Mouse (Mus musculus) brain, embryonic 14.5 days (tissue): ENCODE results near the gene Spock2.

Experiments
- CTCF ChIP-seq: fragments of 200-500 bp; IDR thresholded peaks from 2 replicates; pipeline ENCODE4 v1.5.1; 2012; ENCODE audit warnings: inconsistent platforms, mild to moderate bottlenecking, moderate library complexity, borderline replicate concordance; ENCODE audit not compliant: insufficient read depth, insufficient read length; ENCODE audit errors: extremely low read depth
- POLR2A ChIP-seq: fragments of 200-500 bp; IDR thresholded peaks from 2 replicates; pipeline ENCODE4 v1.6.1; 2012; ENCODE audit warnings: mild to moderate bottlenecking, inconsistent platforms, borderline replicate concordance; ENCODE audit not compliant: poor library complexity, insufficient read depth, insufficient read length, severe bottlenecking; ENCODE audit errors: extremely low read depth

- no peak for TF ChIP-seq CTCF
- TF ChIP-seq POLR2A = no peak
Measured at GRCm38 (mm10) chr10:60172306-60172705, 66.3 kb downstream of the Spock2 start.
